Mouse (Mus musculus) liver, embryonic 14.5 days (tissue): ENCODE data around the gene Olfr1048. TPM values are rescaled to one million over a fixed set of nuclear protein-coding genes. Genes with fewer than 3 reads are reported as not detected.

Experiments used
- ATAC-seq: fragments of 200-750 bp; cut with Nextera tagmentation; 2 replicates; pipeline ENCODE4 v1.8.0; 2017; ENCODE audit warnings: moderate number of reproducible peaks, mild to moderate bottlenecking, moderate library complexity; ENCODE audit not compliant: insufficient read depth
- DNase-seq, 3 experiments: peaks; one replicate each; pipeline ENCODE4 v3.0.0-alpha.2; 2012 to 2013; ENCODE audit warnings: low read depth in 3 of 3, low spot score in 3 of 3
- H3K27ac ChIP-seq: fragments of 300-500 bp; sonication (generic); 2 replicates; pipeline ENCODE4 v1.5.1; 2014; ENCODE audit warnings: moderate library complexity, mild to moderate bottlenecking, control low read depth, inconsistent platforms
- H3K27me3 ChIP-seq: fragments of 300-500 bp; sonication (generic); 2 replicates; pipeline ENCODE4 v1.6.1; 2014; ENCODE audit warnings: mild to moderate bottlenecking, low read length, moderate library complexity; ENCODE audit not compliant: control insufficient read depth, insufficient read depth
- H3K36me3 ChIP-seq: fragments of 300-500 bp; sonication (generic); replicated peaks from 2 replicates; pipeline ENCODE4 v1.6.1; 2014; ENCODE audit warnings: low read depth; ENCODE audit not compliant: control insufficient read depth, insufficient read depth
- H3K4me1 ChIP-seq, 2 experiments: fragments of 200-500 bp in 1 of 2; fragments of 300-500 bp in 1 of 2; sonication (generic) in 1 of 2; replicated peaks; 2 replicates each; pipeline ENCODE4 v1.6.1; 2012 to 2014; ENCODE audit warnings: antibody characterized with exemption in 1 of 2, inconsistent platforms in 1 of 2, low read length in 1 of 2; ENCODE audit not compliant: control insufficient read depth in 2 of 2, insufficient read depth in 2 of 2
- H3K4me2 ChIP-seq: fragments of 300-500 bp; sonication (generic); 2 replicates; pipeline ENCODE4 v1.6.1; 2014; ENCODE audit warnings: low read depth, mild to moderate bottlenecking, control low read depth, moderate library complexity
- H3K4me3 ChIP-seq, 2 experiments: fragments of 200-500 bp in 1 of 2; fragments of 300-500 bp in 1 of 2; sonication (generic) in 1 of 2; 2 replicates each; pipeline ENCODE4 v1.5.1; 2012 to 2014; ENCODE audit warnings: low read depth in 2 of 2, low read length in 2 of 2, mild to moderate bottlenecking in 2 of 2, control low read depth in 1 of 2, inconsistent platforms in 1 of 2, moderate library complexity in 1 of 2; ENCODE audit not compliant: insufficient read depth in 1 of 2
- H3K9ac ChIP-seq: fragments of 300-500 bp; sonication (generic); replicated peaks from 2 replicates; pipeline ENCODE4 v1.6.1; 2014; ENCODE audit warnings: mild to moderate bottlenecking, control low read depth, moderate library complexity
- H3K9me3 ChIP-seq: fragments of 300-500 bp; sonication (generic); 2 replicates; pipeline ENCODE4 v1.6.1; 2016; ENCODE audit warnings: low read length, mixed read lengths; ENCODE audit not compliant: control insufficient read depth
- CTCF ChIP-seq: IDR thresholded peaks from 2 replicates; pipeline ENCODE4 v1.5.1; 2016; ENCODE audit warnings: antibody characterized with exemption, low read depth, control low read depth
- EP300 ChIP-seq: IDR thresholded peaks from 2 replicates; pipeline ENCODE4 v1.6.1; 2016; ENCODE audit warnings: antibody characterized with exemption, low read depth
- WGBS: fragments of 180-500 bp; shearing (Covaris S2); extraction: QIAGEN DNeasy Blood & Tissue Kit; methylation state at CpG from one replicate; pipeline ENCODE4 v1.1.7; 2014; ENCODE audit not compliant: insufficient replicate concordance; 5-methylcytosine and 5-hydroxymethylcytosine counted together
- polyA plus RNA-seq, 2 experiments: library from polyadenylated mRNA; depleted of rRNA in 1 of 2; stranded (reverse) in 1 of 2; unstranded in 1 of 2; fragments of >200 nt; fragmentation: Nextera tagmentation in 1 of 2; extraction: Ambion mirVana in 1 of 2; gene quantifications; 2 replicates each; pipeline versions ENCODE4 v1.2.1 to v1.2.3; 2012 to 2014

The Olfr1048 gene
- polyA plus RNA-seq, 2 experiments = not detected

GRCm38 (mm10) chr2:86195863-86196262 is 44.2 kb downstream of the Olfr1048 start:
- H3K4me1 ChIP-seq = no peaks in the 10 kb centered on the region
- H3K27me3 ChIP-seq = no peaks in the 10 kb centered on the region
- no peak overlapping the region for H3K27ac ChIP-seq
- WGBS = 14% methylated on average over 1 of the region's 1 CpGs
- DNase-seq (no peak), ATAC-seq (no peak)
- H3K4me2 ChIP-seq = no peak overlapping the region
- H3K36me3 ChIP-seq = no peaks in the 10 kb centered on the region
- no peaks in the 10 kb centered on the region for H3K9me3 ChIP-seq
- no peak overlapping the region for H3K9ac ChIP-seq
- no peak for TF ChIP-seq EP300
- TF ChIP-seq CTCF = no peak
- no peak overlapping the region for H3K4me3 ChIP-seq

GRCm38 (mm10) chr2:86185583-86185982 is 54.5 kb downstream of the Olfr1048 start, which contains the start of gene Olfr52:
TSS of gene Olfr52 (minus strand) at chr2:86185683.
- no peak within 1 kb of the TSS for H3K27ac ChIP-seq
- H3K4me1 ChIP-seq = no peaks in the 10 kb centered on the region
- no peak for TF ChIP-seq EP300
- no peak for TF ChIP-seq CTCF
- H3K27me3 ChIP-seq = no peaks in the 10 kb centered on the region
- H3K36me3 ChIP-seq = no peaks in the 10 kb centered on the region
- no peaks in the 10 kb centered on the region for H3K9me3 ChIP-seq
- ATAC-seq = no peak
- DNase-seq = no peak
- no peak within 1 kb of the TSS for H3K9ac ChIP-seq
- no peak within 1 kb of the TSS for H3K4me3 ChIP-seq
- no peak within 1 kb of the TSS for H3K4me2 ChIP-seq

Other genes with a start within 250 kb of the Olfr1048 start
- gene Olfr1031, start 250.0 kb downstream of the Olfr1048 start, polyA plus RNA-seq (2012; rRNA removed) = not detected in 2 replicates
- not detected in 2 replicates for gene Olfr1031, start 250.0 kb downstream of the Olfr1048 start, polyA plus RNA-seq (2014; fragmentation: Nextera tagmentation; extraction: Ambion mirVana)
- gene Olfr1032, start 234.7 kb downstream of the Olfr1048 start, polyA plus RNA-seq (2012; rRNA removed) = not detected in 2 replicates
- gene Olfr1032, start 234.7 kb downstream of the Olfr1048 start, polyA plus RNA-seq (2014; fragmentation: Nextera tagmentation; extraction: Ambion mirVana) = not detected in 2 replicates
- gene Olfr1033, start 219.7 kb downstream of the Olfr1048 start, polyA plus RNA-seq (2012; rRNA removed) = 0.19 and 0.27 TPM in 2 replicates
- 0.51 and 0.61 TPM in 2 replicates for gene Olfr1033, start 219.7 kb downstream of the Olfr1048 start, polyA plus RNA-seq (2014; fragmentation: Nextera tagmentation; extraction: Ambion mirVana)
- gene Olfr1034, start 194.4 kb downstream of the Olfr1048 start, polyA plus RNA-seq (2012; rRNA removed) = 0.06 TPM in 2 replicates
- gene Olfr1034, start 194.4 kb downstream of the Olfr1048 start, polyA plus RNA-seq (2014; fragmentation: Nextera tagmentation; extraction: Ambion mirVana) = 0.04 TPM in 1 of 2 replicates, not detected in the other
- gene Olfr1036, start 166.3 kb downstream of the Olfr1048 start, polyA plus RNA-seq (2012; rRNA removed) = not detected in 2 replicates
- gene Olfr1036, start 166.3 kb downstream of the Olfr1048 start, polyA plus RNA-seq (2014; fragmentation: Nextera tagmentation; extraction: Ambion mirVana) = not detected in 2 replicates
- not detected in 2 replicates for gene Olfr1037, start 152.9 kb downstream of the Olfr1048 start, polyA plus RNA-seq (2012; rRNA removed)
- not detected in 2 replicates for gene Olfr1037, start 152.9 kb downstream of the Olfr1048 start, polyA plus RNA-seq (2014; fragmentation: Nextera tagmentation; extraction: Ambion mirVana)
- not detected in 2 replicates for gene Olfr1039, start 104.4 kb downstream of the Olfr1048 start, polyA plus RNA-seq (2012; rRNA removed)
- not detected in 2 replicates for gene Olfr1039, start 104.4 kb downstream of the Olfr1048 start, polyA plus RNA-seq (2014; fragmentation: Nextera tagmentation; extraction: Ambion mirVana)
- gene Olfr1040, start 93.6 kb downstream of the Olfr1048 start, polyA plus RNA-seq (2012; rRNA removed) = not detected in 2 replicates
- not detected in 2 replicates for gene Olfr1040, start 93.6 kb downstream of the Olfr1048 start, polyA plus RNA-seq (2014; fragmentation: Nextera tagmentation; extraction: Ambion mirVana)
- gene Olfr1042, start 78.5 kb downstream of the Olfr1048 start, polyA plus RNA-seq (2012; rRNA removed) = not detected in 2 replicates
- gene Olfr1042, start 78.5 kb downstream of the Olfr1048 start, polyA plus RNA-seq (2014; fragmentation: Nextera tagmentation; extraction: Ambion mirVana) = not detected in 2 replicates
- not detected in 2 replicates for gene Olfr1043, start 72.8 kb downstream of the Olfr1048 start, polyA plus RNA-seq (2012; rRNA removed)
- not detected in 2 replicates for gene Olfr1043, start 72.8 kb downstream of the Olfr1048 start, polyA plus RNA-seq (2014; fragmentation: Nextera tagmentation; extraction: Ambion mirVana)
- not detected in 2 replicates for gene Olfr1044, start 62.5 kb downstream of the Olfr1048 start, polyA plus RNA-seq (2012; rRNA removed)
- gene Olfr1044, start 62.5 kb downstream of the Olfr1048 start, polyA plus RNA-seq (2014; fragmentation: Nextera tagmentation; extraction: Ambion mirVana) = not detected in 2 replicates
- gene Olfr52, start 54.6 kb downstream of the Olfr1048 start, polyA plus RNA-seq (2012; rRNA removed) = not detected in 2 replicates
- gene Olfr52, start 54.6 kb downstream of the Olfr1048 start, polyA plus RNA-seq (2014; fragmentation: Nextera tagmentation; extraction: Ambion mirVana) = not detected in 2 replicates
- gene Olfr1045, start 37.3 kb downstream of the Olfr1048 start, polyA plus RNA-seq (2012; rRNA removed) = not detected in 2 replicates
- gene Olfr1045, start 37.3 kb downstream of the Olfr1048 start, polyA plus RNA-seq (2014; fragmentation: Nextera tagmentation; extraction: Ambion mirVana) = not detected in 2 replicates
- not detected in 2 replicates for gene Olfr1046, start 21.0 kb downstream of the Olfr1048 start, polyA plus RNA-seq (2012; rRNA removed)
- gene Olfr1046, start 21.0 kb downstream of the Olfr1048 start, polyA plus RNA-seq (2014; fragmentation: Nextera tagmentation; extraction: Ambion mirVana) = not detected in 2 replicates
- not detected in 2 replicates for gene Olfr1047, start 8.9 kb downstream of the Olfr1048 start, polyA plus RNA-seq (2012; rRNA removed)
- gene Olfr1047, start 8.9 kb downstream of the Olfr1048 start, polyA plus RNA-seq (2014; fragmentation: Nextera tagmentation; extraction: Ambion mirVana) = not detected in 2 replicates
- gene Olfr1049, start 18.0 kb upstream of the Olfr1048 start, polyA plus RNA-seq (2012; rRNA removed) = not detected in 2 replicates
- gene Olfr1049, start 18.0 kb upstream of the Olfr1048 start, polyA plus RNA-seq (2014; fragmentation: Nextera tagmentation; extraction: Ambion mirVana) = not detected in 2 replicates
- not detected in 2 replicates for gene Olfr1051, start 38.8 kb upstream of the Olfr1048 start, polyA plus RNA-seq (2012; rRNA removed)
- gene Olfr1051, start 38.8 kb upstream of the Olfr1048 start, polyA plus RNA-seq (2014; fragmentation: Nextera tagmentation; extraction: Ambion mirVana) = not detected in 2 replicates
- gene Olfr1052, start 52.2 kb upstream of the Olfr1048 start, polyA plus RNA-seq (2012; rRNA removed) = not detected in 2 replicates
- not detected in 2 replicates for gene Olfr1052, start 52.2 kb upstream of the Olfr1048 start, polyA plus RNA-seq (2014; fragmentation: Nextera tagmentation; extraction: Ambion mirVana)
- gene Olfr1053, start 75.0 kb upstream of the Olfr1048 start, polyA plus RNA-seq (2012; rRNA removed) = not detected in 2 replicates
- not detected in 2 replicates for gene Olfr1053, start 75.0 kb upstream of the Olfr1048 start, polyA plus RNA-seq (2014; fragmentation: Nextera tagmentation; extraction: Ambion mirVana)
- gene Olfr1054, start 95.1 kb upstream of the Olfr1048 start, polyA plus RNA-seq (2012; rRNA removed) = not detected in 2 replicates
- gene Olfr1054, start 95.1 kb upstream of the Olfr1048 start, polyA plus RNA-seq (2014; fragmentation: Nextera tagmentation; extraction: Ambion mirVana) = not detected in 2 replicates
- not detected in 2 replicates for gene Olfr1055, start 110.0 kb upstream of the Olfr1048 start, polyA plus RNA-seq (2012; rRNA removed)
- gene Olfr1055, start 110.0 kb upstream of the Olfr1048 start, polyA plus RNA-seq (2014; fragmentation: Nextera tagmentation; extraction: Ambion mirVana) = not detected in 2 replicates
- not detected in 2 replicates for gene Olfr1056, start 122.2 kb upstream of the Olfr1048 start, polyA plus RNA-seq (2012; rRNA removed)
- gene Olfr1056, start 122.2 kb upstream of the Olfr1048 start, polyA plus RNA-seq (2014; fragmentation: Nextera tagmentation; extraction: Ambion mirVana) = not detected in 2 replicates
- gene Olfr1057, start 138.1 kb upstream of the Olfr1048 start, polyA plus RNA-seq (2012; rRNA removed) = not detected in 2 replicates
- gene Olfr1057, start 138.1 kb upstream of the Olfr1048 start, polyA plus RNA-seq (2014; fragmentation: Nextera tagmentation; extraction: Ambion mirVana) = not detected in 2 replicates
- gene Olfr1058, start 148.3 kb upstream of the Olfr1048 start, polyA plus RNA-seq (2012; rRNA removed) = not detected in 2 replicates
- not detected in 2 replicates for gene Olfr1058, start 148.3 kb upstream of the Olfr1048 start, polyA plus RNA-seq (2014; fragmentation: Nextera tagmentation; extraction: Ambion mirVana)
- gene Olfr1061, start 173.8 kb upstream of the Olfr1048 start, polyA plus RNA-seq (2012; rRNA removed) = not detected in 2 replicates
- not detected in 2 replicates for gene Olfr1061, start 173.8 kb upstream of the Olfr1048 start, polyA plus RNA-seq (2014; fragmentation: Nextera tagmentation; extraction: Ambion mirVana)
- gene Olfr1062, start 186.5 kb upstream of the Olfr1048 start, polyA plus RNA-seq (2012; rRNA removed) = not detected in 2 replicates
- not detected in 2 replicates for gene Olfr1062, start 186.5 kb upstream of the Olfr1048 start, polyA plus RNA-seq (2014; fragmentation: Nextera tagmentation; extraction: Ambion mirVana)
- gene Olfr1065, start 210.3 kb upstream of the Olfr1048 start, polyA plus RNA-seq (2012; rRNA removed) = not detected in 2 replicates
- not detected in 2 replicates for gene Olfr1065, start 210.3 kb upstream of the Olfr1048 start, polyA plus RNA-seq (2014; fragmentation: Nextera tagmentation; extraction: Ambion mirVana)
- gene Olfr1066, start 216.0 kb upstream of the Olfr1048 start, polyA plus RNA-seq (2012; rRNA removed) = not detected in 2 replicates
- not detected in 2 replicates for gene Olfr1066, start 216.0 kb upstream of the Olfr1048 start, polyA plus RNA-seq (2014; fragmentation: Nextera tagmentation; extraction: Ambion mirVana)
- gene Olfr228, start 247.1 kb upstream of the Olfr1048 start, polyA plus RNA-seq (2012; rRNA removed) = not detected in 2 replicates
- not detected in 2 replicates for gene Olfr228, start 247.1 kb upstream of the Olfr1048 start, polyA plus RNA-seq (2014; fragmentation: Nextera tagmentation; extraction: Ambion mirVana)